Mouse (Mus musculus) G1E (cell line): ENCODE measurements at regions not wholly inside any gene's neighbourhood (a gene's known extent, or its start where the extent isn't known, plus 50 kb on each side); places are given as distances from the start of the nearest gene placed in this dataset.

Experiments
- CTCF ChIP-seq: IDR thresholded peaks from 2 replicates; pipeline ENCODE4 v1.5.1; 2012; ENCODE audit warnings: low read depth, low read length, inconsistent platforms, mixed read lengths
- GATA2 ChIP-seq: IDR thresholded peaks from 2 replicates; pipeline ENCODE4 v1.6.1; 2012; ENCODE audit warnings: low read depth, low read length, inconsistent platforms, borderline replicate concordance
- POLR2AphosphoS5 ChIP-seq: IDR thresholded peaks from 2 replicates; pipeline ENCODE4 v1.6.1; 2012; ENCODE audit warnings: low read depth, low read length, inconsistent platforms; ENCODE audit not compliant: insufficient replicate concordance

- TF ChIP-seq GATA2 (no peak), CTCF (no peak), POLR2AphosphoS5 (no peak)
Measured at GRCm38 (mm10) chr5:74767993-74768392, 65.3 kb upstream of the Lnx1 start.
